Mouse (Mus musculus) heart, postnatal 36 days (tissue): ENCODE measurements around the gene Svop. TPM values are rescaled to one million over a fixed set of nuclear protein-coding genes. Genes with fewer than 3 reads are reported as not detected.

Experiments
- DNase-seq, 2 experiments: peaks; one replicate each; pipeline ENCODE4 v3.0.0; 2021 to 2022
- intact Hi-C: fragments of 180-260 bp; cut with DNase I; formaldehyde crosslinking; loops from one replicate; pipeline ENCODE4 v1.15.1; 2025
- total RNA-seq, 2 experiments: library from RNA; stranded (reverse); gene quantifications; 2 replicates each; pipeline ENCODE4 v1.2.3; 2021

The Svop gene
- total RNA-seq, 2 experiments from 2014 or later, result not detected

- intact Hi-C loops, result no loop called here
- no peak for DNase-seq
Observed at GRCm38 (mm10) chr5:114113334-114113733, 22.0 kb upstream of the Svop start.

DNA sequence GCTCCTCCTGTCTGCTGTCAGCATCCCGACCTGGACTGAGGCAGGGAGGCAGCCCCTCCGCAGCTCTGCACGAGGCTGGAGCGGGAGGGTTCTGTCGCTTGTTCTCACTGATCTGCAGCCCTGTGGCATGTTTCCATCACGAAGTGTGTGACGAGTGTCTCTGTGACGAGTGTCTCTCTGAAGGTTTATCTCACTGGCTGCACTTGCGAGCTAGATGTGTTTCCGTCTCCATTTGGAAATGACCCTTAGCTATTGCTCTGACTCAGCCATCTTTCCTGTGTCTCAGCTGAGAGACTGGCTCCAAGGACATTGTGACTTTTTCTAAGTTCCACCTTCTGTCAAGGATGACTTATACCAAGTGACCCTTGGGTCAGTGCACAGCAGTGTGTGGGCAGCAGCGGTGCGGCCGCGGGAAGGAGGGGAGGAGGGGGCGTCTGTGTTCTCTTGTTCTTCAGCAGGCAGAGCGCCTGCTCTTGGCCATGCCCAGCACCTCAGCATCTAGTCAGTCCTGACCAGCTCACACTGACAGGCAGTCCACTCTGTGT is 15.1 kb upstream of the Svop start:
- DNase-seq, result no peak
- intact Hi-C loops, result no loop called here

DNA sequence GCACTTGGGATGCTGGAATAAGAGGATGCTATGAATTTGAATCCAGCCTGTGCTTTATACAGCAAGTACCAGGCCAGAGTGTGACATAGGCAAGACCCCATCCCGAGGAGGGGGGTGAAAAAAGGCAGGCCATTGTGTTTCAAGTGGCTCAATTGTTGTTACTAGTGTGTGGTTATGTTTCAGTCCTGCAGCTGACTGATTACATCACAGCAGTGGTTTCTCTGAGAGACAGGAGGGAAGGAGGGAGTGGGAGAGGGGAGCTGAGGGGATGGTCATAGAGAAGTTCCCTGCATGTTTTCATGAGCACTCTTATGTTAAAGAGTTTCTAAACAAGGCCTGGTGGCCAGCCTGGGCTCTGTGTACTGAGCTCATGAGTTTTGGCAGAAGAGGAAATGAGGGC is 11.4 kb upstream of the Svop start:
- intact Hi-C loops, result no loop called here

GRCm38 (mm10) chr5:114101873-114102272 is 10.5 kb upstream of the Svop start:
- no peak for DNase-seq
- intact Hi-C loops, result loop anchor here (2.0 kb wide), 2 partner anchors 21 to 49 kb away; no protein-coding TSS in a partner anchor

More for the DNA sequence above, 11.4 kb upstream of the Svop start:
- no peak for DNase-seq

GRCm38 (mm10) chr5:114100390-114101099 is 9.2 kb upstream of the Svop start:
- peak in 1 of 2 experiments; percentile 19 for DNase-seq
- intact Hi-C loops, result loop anchor here (2.0 kb wide), 2 partner anchors 22 to 48 kb away; no protein-coding TSS in a partner anchor

GRCm38 (mm10) chr5:114099709-114100389 is 8.5 kb upstream of the Svop start:
- intact Hi-C loops, result loop anchor here (2.0 kb wide), 2 partner anchors 23 to 47 kb away; no protein-coding TSS in a partner anchor
- peak; percentile 97 for DNase-seq

- intact Hi-C loops, result no loop called here
- no peak for DNase-seq
Observed at GRCm38 (mm10) chr5:114090421-114091013, 853 bp downstream of the Svop start.

GRCm38 (mm10) chr5:114087875-114088480 is 3.4 kb downstream of the Svop start:
- no peak for DNase-seq
- intact Hi-C loops, result no loop called here

- intact Hi-C loops, result no loop called here
- DNase-seq, result no peak
Observed at GRCm38 (mm10) chr5:114085501-114085900, 5.9 kb downstream of the Svop start.

DNA sequence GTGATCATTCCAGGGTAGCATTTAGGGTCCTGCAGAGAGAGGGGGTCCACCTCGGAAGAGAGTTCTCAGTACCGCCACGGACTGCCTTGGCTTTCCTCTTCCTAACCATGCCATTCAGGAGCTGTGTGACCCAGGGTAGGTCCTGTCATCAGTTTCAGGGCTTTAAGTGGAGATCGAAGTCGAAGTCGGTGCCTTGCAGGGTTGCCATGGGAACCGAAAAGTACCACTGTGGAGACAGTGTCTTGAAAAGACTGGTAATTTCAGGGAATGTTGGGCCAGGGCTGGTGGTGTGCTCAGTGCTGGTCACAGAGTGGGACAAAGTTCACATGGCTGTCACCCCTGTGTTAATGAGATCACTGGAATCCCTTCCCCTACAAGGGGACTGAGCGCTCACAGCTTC is 14.4 kb downstream of the Svop start:
- intact Hi-C loops, result no loop called here

DNA sequence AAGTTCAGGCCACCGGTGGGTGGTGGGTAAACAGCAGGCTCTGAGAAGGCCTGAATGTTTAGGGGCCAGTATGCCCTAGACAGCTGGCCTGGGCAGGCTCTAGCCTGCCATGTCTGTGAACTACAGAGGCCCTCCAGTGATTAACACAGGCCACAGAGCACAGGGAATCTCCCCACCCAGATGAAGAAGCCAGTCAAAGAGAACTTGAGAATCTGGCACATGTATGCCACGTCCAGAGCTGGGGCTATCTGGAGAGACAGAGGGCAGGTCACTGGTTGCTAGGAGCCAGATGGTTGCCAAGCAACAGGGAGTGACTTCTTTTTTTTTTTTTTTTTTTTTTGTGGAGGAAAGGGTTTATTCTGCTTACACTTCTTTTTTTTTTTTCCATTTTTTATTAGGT is 19.1 kb downstream of the Svop start:
- DNase-seq, result no peak
- intact Hi-C loops, result no loop called here

More for the DNA sequence above, 14.4 kb downstream of the Svop start:
- DNase-seq, result no peak

GRCm38 (mm10) chr5:114070858-114071257 is 20.5 kb downstream of the Svop start:
- no peak for DNase-seq
- intact Hi-C loops, result no loop called here

DNA sequence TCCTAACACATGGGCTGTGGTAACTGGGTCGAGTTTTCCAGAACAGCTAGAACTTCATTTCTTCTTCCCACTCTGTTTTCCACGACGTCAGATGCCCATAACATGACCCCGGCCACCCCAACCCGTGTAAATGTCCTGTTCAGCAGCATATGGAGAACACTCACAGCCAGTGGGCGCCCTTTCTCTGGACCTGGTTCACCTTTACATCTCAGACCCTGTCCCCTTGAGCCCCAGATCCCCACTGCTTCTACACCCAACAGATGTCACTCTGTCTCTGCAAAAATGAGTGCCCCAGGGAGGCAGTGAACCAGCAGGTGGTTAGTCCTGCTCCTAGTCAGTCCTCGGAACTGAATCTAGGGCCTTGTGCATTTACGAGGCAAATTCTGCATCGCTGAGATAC is 23.4 kb downstream of the Svop start:
- intact Hi-C loops, result no loop called here
- no peak for DNase-seq

- intact Hi-C loops, result no loop called here
- no peak for DNase-seq
Observed at GRCm38 (mm10) chr5:114067543-114067942, 23.8 kb downstream of the Svop start.

DNA sequence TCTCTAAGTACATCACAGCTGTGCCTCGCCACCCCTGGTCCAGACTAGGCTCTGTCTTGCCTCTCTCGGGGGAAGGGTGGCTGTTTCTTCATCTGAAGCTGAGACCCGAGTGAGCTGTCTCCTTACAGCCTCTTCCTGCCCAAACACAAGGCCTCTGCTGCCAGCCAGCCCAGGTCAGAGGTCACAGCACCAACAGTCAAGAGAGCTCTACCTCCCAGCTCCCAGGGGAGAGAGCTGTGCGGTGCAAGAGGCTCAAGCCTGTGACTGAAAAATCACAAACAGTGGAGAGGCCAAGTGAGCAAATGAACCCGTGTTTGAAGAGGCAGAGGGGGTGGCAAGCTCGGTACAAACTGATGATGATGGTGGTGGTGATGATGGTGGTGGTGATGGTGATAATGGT is 24.8 kb downstream of the Svop start:
- no peak for DNase-seq
- intact Hi-C loops, result no loop called here

- intact Hi-C loops, result no loop called here
- no peak for DNase-seq
Observed at GRCm38 (mm10) chr5:114065161-114065560, 26.2 kb downstream of the Svop start, which contains the start of gene Usp30. TSS of gene Usp30 (plus strand) at chr5:114065461.

DNA sequence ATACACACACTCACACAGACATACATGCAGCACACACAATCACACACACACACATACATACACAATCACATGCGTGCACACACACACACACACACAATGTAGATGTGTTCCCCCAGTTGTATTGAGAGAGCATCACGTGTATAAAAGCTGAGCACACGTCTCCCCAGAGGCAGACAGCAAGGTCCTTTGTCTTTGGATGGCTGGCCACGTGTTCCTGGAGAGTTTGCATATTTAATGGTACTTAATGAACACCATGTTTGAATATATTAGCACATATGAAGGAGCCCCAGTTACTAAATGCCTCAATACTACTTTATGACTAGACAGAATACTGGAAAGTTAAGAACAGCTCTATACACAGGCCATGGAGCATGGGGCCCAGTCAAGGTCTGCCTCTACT is 27.4 kb downstream of the Svop start:
- no peak for DNase-seq

DNA sequence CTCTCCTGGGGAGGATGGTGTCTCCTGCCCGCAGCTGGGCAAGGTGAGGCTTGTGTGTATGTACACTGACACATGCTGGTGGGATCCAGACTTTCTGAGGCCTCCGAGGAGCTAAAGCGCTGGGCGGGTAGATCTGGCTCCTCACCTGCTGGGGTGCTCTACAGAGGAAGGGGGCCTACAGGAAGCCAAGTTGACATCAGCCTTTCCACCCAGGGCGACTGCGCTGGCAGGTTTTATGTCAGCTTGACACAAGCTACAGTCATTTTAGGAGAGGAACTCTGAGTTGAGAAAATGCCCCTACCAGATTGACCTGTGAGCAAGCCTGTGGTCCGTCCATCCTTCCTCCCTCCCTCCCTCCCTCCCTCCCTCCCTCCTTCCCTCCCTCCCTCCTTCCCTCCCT is 29.7 kb downstream of the Svop start:
- no peak for DNase-seq
- intact Hi-C loops, result no loop called here

More for the DNA sequence above, 27.4 kb downstream of the Svop start:
- intact Hi-C loops, result no loop called here

DNA sequence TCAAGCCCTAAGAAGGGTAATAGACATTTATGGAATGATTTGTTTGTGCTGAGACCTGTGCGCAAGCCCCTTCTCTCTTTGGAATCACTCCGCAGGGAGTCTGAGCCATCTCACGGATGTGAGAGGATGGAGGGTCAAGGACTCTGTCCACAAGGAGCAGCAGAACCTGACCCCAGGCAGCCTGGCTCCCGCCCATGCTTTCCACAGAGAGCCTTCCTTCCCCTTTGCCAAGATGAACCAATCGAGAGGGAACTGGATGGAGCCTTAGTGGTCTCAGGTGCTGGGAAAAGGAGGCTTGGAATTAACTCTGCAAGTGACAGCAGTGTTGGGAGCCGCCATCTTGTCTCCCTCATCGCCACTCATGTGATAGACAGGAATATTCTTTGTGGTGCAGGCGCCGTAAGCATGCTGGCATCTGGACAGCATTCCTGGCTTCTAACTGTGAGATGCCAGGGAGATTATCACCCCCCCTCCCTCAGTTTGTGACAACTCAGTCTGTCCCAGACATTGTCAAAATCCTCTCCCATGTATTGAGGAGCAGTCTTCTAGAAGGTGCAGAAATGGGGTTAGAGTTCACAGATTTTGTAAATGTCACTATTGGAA is 34.1 kb downstream of the Svop start:
- intact Hi-C loops, result no loop called here
- no peak for DNase-seq

DNA sequence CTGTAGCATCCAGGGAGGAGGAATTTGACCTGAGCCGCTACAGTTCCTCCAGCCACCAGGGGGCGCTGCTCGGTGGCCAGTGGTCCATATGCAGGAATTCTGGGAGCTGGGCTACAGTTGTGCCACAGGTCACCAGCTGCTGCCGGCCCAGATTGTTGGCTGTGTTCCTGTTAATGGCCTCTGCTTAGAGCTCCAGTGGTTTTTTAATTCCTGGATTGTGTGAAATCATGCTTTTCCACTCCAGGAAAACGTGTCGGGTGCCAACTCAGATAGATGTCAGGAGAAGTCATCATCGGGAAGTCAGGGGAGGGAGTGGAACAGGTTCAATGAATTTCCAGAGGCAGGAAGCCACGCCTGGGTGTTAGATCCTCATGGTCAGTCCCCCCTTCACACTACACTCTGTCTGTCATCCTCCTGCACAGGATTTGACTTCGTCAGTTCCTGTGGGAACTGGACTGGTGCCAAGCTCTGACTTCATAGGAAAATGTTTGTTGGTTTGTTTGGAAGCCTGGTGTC is 39.1 kb downstream of the Svop start:
- intact Hi-C loops, result loop anchor here (1.0 to 5.0 kb wide), 3 partner anchors 48 to 257 kb away; no protein-coding TSS in a partner anchor
- peak; percentile 77 to 84 for DNase-seq
